In genomic region chr17:48041351-48042287, GRCm38 (mm10) we compare ENCODE assay signal across 9 mouse cellular contexts. TPM values are rescaled to one million over a fixed set of nuclear protein-coding genes. Genes with fewer than 3 reads are reported as not detected.
DNase-seq lines count a peak whose midpoint lies in the region; ATAC-seq and TF ChIP-seq lines count a peak whose summit lies in the region.
"Had no signal": no experiment of that assay in that cellular context is flagged by ENCODE, and none has a peak within 500 bp of the region (broad histone marks: within the 10 kb centered on the region; RNA-seq: fewer than 3 reads in every experiment).

No protein-coding gene starts in this region.

- peak; percentile 70 for ATAC-seq in forebrain, embryonic 15.5 days (replicated peaks)
- ATAC-seq in hindbrain, embryonic 12.5 days (ENCODE audit: low FRiP score), result peak; percentile 63

- H3K36me3 ChIP-seq in ES-Bruce4 (ENCODE audit: control insufficient read depth, insufficient read depth, low read length, poor library complexity, severe bottlenecking), result no peaks in the 10 kb centered on the region
- no peaks in the 10 kb centered on the region for H3K36me3 ChIP-seq in forebrain, embryonic 15.5 days
- no peaks in the 10 kb centered on the region for H3K36me3 ChIP-seq in hindbrain, embryonic 12.5 days

- peak overlapping the region; percentile 37; the same call in 1 of the 2 replicates for H3K4me2 ChIP-seq in forebrain, embryonic 15.5 days (replicated peaks)
- peak overlapping the region; percentile 33 for H3K4me2 ChIP-seq in hindbrain, embryonic 12.5 days (replicated peaks)

- peak overlapping the region; percentile 13; the same call in 1 of the 2 replicates for H3K27ac ChIP-seq in ES-Bruce4 (ENCODE audit: insufficient read depth, low read length)
- H3K27ac ChIP-seq in forebrain, embryonic 15.5 days (replicated peaks), result peak overlapping the region; percentile 67
- H3K27ac ChIP-seq in hindbrain, embryonic 12.5 days, result peak overlapping the region; percentile 70

- WGBS in forebrain, embryonic 15.5 days, result 3% methylated on average over 29 of the region's 29 CpGs
- 3% methylated on average over 28 of the region's 29 CpGs for WGBS in hindbrain, embryonic 12.5 days

- H3K4me1 ChIP-seq in ES-Bruce4 (ENCODE audit: control insufficient read depth, insufficient read depth, low read length), result peaks cover 4% of the 10 kb centered on the region
- peaks cover 22% of the 10 kb centered on the region for H3K4me1 ChIP-seq in forebrain, embryonic 15.5 days
- H3K4me1 ChIP-seq in hindbrain, embryonic 12.5 days, result peaks cover 23% of the 10 kb centered on the region

- 0 out of 2 replicates have a peak, but pooled peaks have one; percentile 14 for TF ChIP-seq EP300 in ES-Bruce4 (IDR thresholded peaks at IDR 0.05; ENCODE audit: insufficient read depth, low read depth, low read length)

- H3K9me3 ChIP-seq in ES-Bruce4 (replicated peaks; ENCODE audit: control insufficient read depth, insufficient read depth, low read length, poor library complexity, severe bottlenecking), result no peaks in the 10 kb centered on the region
- no peaks in the 10 kb centered on the region for H3K9me3 ChIP-seq in forebrain, embryonic 15.5 days
- H3K9me3 ChIP-seq in hindbrain, embryonic 12.5 days (replicated peaks), result no peaks in the 10 kb centered on the region

- H3K9ac ChIP-seq in ES-Bruce4 (ENCODE audit: low read depth, poor library complexity, severe bottlenecking), result peak overlapping the region; percentile 59
- H3K9ac ChIP-seq in forebrain, embryonic 15.5 days (replicated peaks), result peak overlapping the region; percentile 14; the same call in 1 of the 2 replicates
- H3K9ac ChIP-seq in hindbrain, embryonic 12.5 days, result no peak overlapping the region

- H3K4me3 ChIP-seq in ES-Bruce4 (ENCODE audit: low read depth, low read length), result peak overlapping the region; percentile 58
- peak overlapping the region; percentile 16 for H3K4me3 ChIP-seq in forebrain, embryonic 15.5 days
- H3K4me3 ChIP-seq in hindbrain, embryonic 12.5 days, result no peak overlapping the region

- no peak for TF ChIP-seq POLR2A in ES-Bruce4 (IDR thresholded peaks at IDR 0.05; ENCODE audit: insufficient read depth, low read length)

- TF ChIP-seq CTCF in ES-Bruce4 (IDR thresholded peaks at IDR 0.05; ENCODE audit: low read depth, low read length), result no peak

- no peaks in the 10 kb centered on the region for H3K27me3 ChIP-seq in ES-Bruce4 (ENCODE audit: control insufficient read depth, insufficient read depth, low read length, poor library complexity, severe bottlenecking)
- peaks cover 13% of the 10 kb centered on the region; the same call in 1 of the 2 replicates for H3K27me3 ChIP-seq in forebrain, embryonic 15.5 days
- peaks cover 8% of the 10 kb centered on the region for H3K27me3 ChIP-seq in hindbrain, embryonic 12.5 days

- DNase-seq in adrenal gland, postnatal 25 days, result peak; percentile 39
- DNase-seq in layer of hippocampus, postnatal 10 days (ENCODE audit: low spot score in 2 of 2), result peak; percentile 20 to 44
- peak; percentile 68 for DNase-seq in lung, postnatal 36 days
- peak; percentile 38 for DNase-seq in right cerebral cortex, postnatal 4 days
- DNase-seq in adipocyte (ENCODE audit: low spot score), result no peak

RNA-seq across cellular contexts. Expression of gene 1700122O11Rik, which starts 3.5 kb away (rescaled TPM):
- polyA plus RNA-seq in ES-Bruce4 (2011; ENCODE audit: insufficient read depth, insufficient read length, low read depth, missing spikeins), result not detected in 2 replicates
- total RNA-seq in adrenal gland, postnatal 25 days (2021), result not detected in 2 replicates
- polyA plus RNA-seq in forebrain, embryonic 15.5 days (2015; fragmentation: Nextera tagmentation; extraction: Ambion mirVana), result not detected in 2 replicates
- not detected in 2 replicates for polyA plus RNA-seq in hindbrain, embryonic 12.5 days (2016; fragmentation: Nextera tagmentation; extraction: Ambion mirVana)
- total RNA-seq in layer of hippocampus, postnatal 10 days (2021), result not detected
- total RNA-seq: layer of hippocampus, postnatal 14 days had no signal

RNA-seq across cellular contexts. Expression of gene 1700067P10Rik, which starts 47.5 kb away (rescaled TPM):
- not detected in 2 replicates for polyA plus RNA-seq in ES-Bruce4 (2011; ENCODE audit: insufficient read depth, insufficient read length, low read depth, missing spikeins)
- not detected in 2 replicates for total RNA-seq in adrenal gland, postnatal 25 days (2021)
- not detected in 2 replicates for polyA plus RNA-seq in forebrain, embryonic 15.5 days (2015; fragmentation: Nextera tagmentation; extraction: Ambion mirVana)
- 0.26 TPM in 1 of 2 replicates, not detected in the other for polyA plus RNA-seq in hindbrain, embryonic 12.5 days (2016; fragmentation: Nextera tagmentation; extraction: Ambion mirVana)
- not detected for total RNA-seq in layer of hippocampus, postnatal 10 days (2021)
- total RNA-seq: layer of hippocampus, postnatal 14 days had no signal

Comparison
In these comparisons a context has a peak if more than half of its experiments do, and no peak if none do; other contexts are left out.
1. H3K27ac ChIP-seq: peak in every context shown above with its lines; median percentile 70 in hindbrain, embryonic 12.5 days; 67 in forebrain, embryonic 15.5 days; 13 in ES-Bruce4.